23 mouse cellular contexts compared by ENCODE assay signal in the genomic region with DNA sequence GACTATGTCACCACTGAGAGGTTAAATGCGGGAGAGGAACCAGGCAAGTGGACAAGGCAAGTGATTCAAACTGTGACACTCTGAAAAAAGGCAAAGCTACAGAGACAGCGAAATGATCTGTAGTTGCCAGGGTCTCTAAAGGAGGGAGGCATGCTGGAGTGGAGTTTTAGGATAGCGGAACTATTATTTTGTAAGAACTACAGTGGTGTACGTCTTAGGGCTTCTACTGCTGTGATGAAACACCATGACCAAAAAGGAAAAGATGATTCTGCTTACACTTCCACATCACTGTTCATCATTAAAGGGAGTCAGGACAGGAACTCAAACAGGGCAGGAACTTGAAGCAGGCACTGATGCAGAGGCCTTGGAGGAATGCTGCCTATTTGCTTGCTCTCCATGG. TPM values are rescaled to one million over a fixed set of nuclear protein-coding genes. Genes with fewer than 3 reads are reported as not detected.
DNase-seq lines count a peak whose midpoint lies in the region; ATAC-seq and TF ChIP-seq lines count a peak whose summit lies in the region.
"Had no signal": no experiment of that assay in that cellular context is flagged by ENCODE, and none has a peak within 500 bp of the region (broad histone marks: within the 10 kb centered on the region; RNA-seq: fewer than 3 reads in every experiment).

No protein-coding gene starts in this region.

- peaks cover 9% of the 10 kb centered on the region; the same call in 1 of the 2 replicates for H3K4me1 ChIP-seq in kidney, embryonic 15.5 days
- no peaks in the 10 kb centered on the region for H3K4me1 ChIP-seq in brown adipose tissue, adult 24 weeks (ENCODE audit: control insufficient read depth, insufficient read depth, insufficient read length, low read length)
- H3K4me1 ChIP-seq in lung, adult 2 months (ENCODE audit: control insufficient read depth, insufficient read depth, low read length) = no peaks in the 10 kb centered on the region
- H3K4me1 ChIP-seq: forebrain, embryonic 12.5 days; heart, embryonic 12.5 days had no signal

- no peak overlapping the region for H3K4me2 ChIP-seq in kidney, embryonic 15.5 days
- H3K4me2 ChIP-seq: embryonic facial prominence, embryonic 12.5 days; forebrain, embryonic 12.5 days; heart, embryonic 12.5 days had no signal

- DNase-seq in kidney, adult 8-10 months = no peak
- no peak for DNase-seq in lung, adult 2 months
- DNase-seq in right cerebral cortex, postnatal 25 days = no peak
- no peak for DNase-seq in right cerebral cortex, adult 2 months (ENCODE audit: low spot score in 2 of 2)
- DNase-seq: adrenal gland, adult 8-10 months; adrenal gland, postnatal 36 days; B cell, adult 2 months; cerebellum, adult 11-12 months; cerebellum, adult 9-10 months; cerebellum, postnatal 25 days; gastrocnemius, postnatal 25 days; heart, postnatal 36 days had no signal

- H3K27ac ChIP-seq in kidney, embryonic 15.5 days = peak overlapping the region; percentile 39; the same call in 1 of the 2 replicates
- H3K27ac ChIP-seq in brown adipose tissue, adult 24 weeks (replicated peaks; ENCODE audit: low read depth, low read length) = peak overlapping the region; percentile 64
- H3K27ac ChIP-seq: embryonic facial prominence, embryonic 12.5 days; forebrain, embryonic 12.5 days had no signal

- TF ChIP-seq CTCF in lung, adult 2 months (IDR thresholded peaks at IDR 0.05; ENCODE audit: insufficient read depth, low read length) = no peak

- H3K27me3 ChIP-seq in kidney, embryonic 15.5 days = no peaks in the 10 kb centered on the region
- H3K27me3 ChIP-seq: embryonic facial prominence, embryonic 12.5 days; forebrain, embryonic 12.5 days; heart, embryonic 12.5 days had no signal

- H3K4me3 ChIP-seq in kidney, embryonic 15.5 days (replicated peaks) = no peak overlapping the region
- H3K4me3 ChIP-seq in brown adipose tissue, adult 24 weeks (ENCODE audit: insufficient read depth, low read depth, low read length) = no peak overlapping the region
- H3K4me3 ChIP-seq in lung, adult 2 months (replicated peaks; ENCODE audit: extremely low read depth, low read depth, low read length) = no peak overlapping the region
- H3K4me3 ChIP-seq: embryonic facial prominence, embryonic 12.5 days; forebrain, embryonic 12.5 days; heart, embryonic 12.5 days had no signal

- H3K36me3 ChIP-seq in kidney, embryonic 15.5 days = no peaks in the 10 kb centered on the region
- H3K36me3 ChIP-seq: embryonic facial prominence, embryonic 12.5 days; forebrain, embryonic 12.5 days; G1E; heart, embryonic 12.5 days had no signal

- H3K9ac ChIP-seq in kidney, embryonic 15.5 days = no peak overlapping the region
- H3K9ac ChIP-seq: embryonic facial prominence, embryonic 12.5 days; forebrain, embryonic 12.5 days; heart, embryonic 12.5 days had no signal

- TF ChIP-seq POLR2A in lung, adult 2 months (IDR thresholded peaks at IDR 0.05; ENCODE audit: borderline replicate concordance, extremely low read depth, low read depth, low read length) = no peak

- ATAC-seq in kidney, embryonic 15.5 days (replicated peaks; ENCODE audit: low FRiP score) = no peak
- peak; percentile 77 for ATAC-seq in megakaryocyte, adult 5-6 weeks (ENCODE audit: poor library complexity, severe bottlenecking)
- ATAC-seq: CD4-positive, CD25-positive, alpha-beta regulatory T cell, adult 4 months; forebrain, embryonic 16.5 days; hindbrain, embryonic 16.5 days; inflammation-experienced regulatory T-cells, adult 6 months had no signal

- WGBS in kidney, embryonic 15.5 days = 72% methylated on average over 4 of the region's 4 CpGs
- WGBS in lung, adult 2 months = 82% methylated on average over 4 of the region's 4 CpGs

- H3K9me3 ChIP-seq in kidney, embryonic 15.5 days (replicated peaks) = no peaks in the 10 kb centered on the region
- H3K9me3 ChIP-seq: embryonic facial prominence, embryonic 12.5 days; forebrain, embryonic 12.5 days; G1E had no signal

RNA-seq across cellular contexts. Expression of a gene that starts 12.4 kb away (rescaled TPM):
- 38.1 and 41.3 TPM in 2 replicates for polyA plus RNA-seq in kidney, embryonic 15.5 days (2015; fragmentation: Nextera tagmentation; extraction: Ambion mirVana)
- polyA plus RNA-seq in brown adipose tissue, adult 24 weeks (2012; ENCODE audit: insufficient read depth, insufficient read length, missing spikeins) = 6.2 and 6.6 TPM in 2 replicates
- 12.6 and 17.4 TPM in 2 replicates for total RNA-seq in megakaryocyte, adult 5-6 weeks (2015)
- 12.0 and 16.1 TPM in 2 replicates for total RNA-seq in megakaryocyte, adult 5-6 weeks (2017)
- 28.4 and 29.6 TPM in 2 replicates for polyA plus RNA-seq in lung, adult 2 months (2012; rRNA removed)
